Mouse (Mus musculus) kidney, adult 9 months (tissue): Measurements from ENCODE around the gene Ephb2.

Experiments
- DNase-seq: peaks from one replicate; pipeline ENCODE4 v3.0.0; 2022

Ephb2 gene

DNA sequence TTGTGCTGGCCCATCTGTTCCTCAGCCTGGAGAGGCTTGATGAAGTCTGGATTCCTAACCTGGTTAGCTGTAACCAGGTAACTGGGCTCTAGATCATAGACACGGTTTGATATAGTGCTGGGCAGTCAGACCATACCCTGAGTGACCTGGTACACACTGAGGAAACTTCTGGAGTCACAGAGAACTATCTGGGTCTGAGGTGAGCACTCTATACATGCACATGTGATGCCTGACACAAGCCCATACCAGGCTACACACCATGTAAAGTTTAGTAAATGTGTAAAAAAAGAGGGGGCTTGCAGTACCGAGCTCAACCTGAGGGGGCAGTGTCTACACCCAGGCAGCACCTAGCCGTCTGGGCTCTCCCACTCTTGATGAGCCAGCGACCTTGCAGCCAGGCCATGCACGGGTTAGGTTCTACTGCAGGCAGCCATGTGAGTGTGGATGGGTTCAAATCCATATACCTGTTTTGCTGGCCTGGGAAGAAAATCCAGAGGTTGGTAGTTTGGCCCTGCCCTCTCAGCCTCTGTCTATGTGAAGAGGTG, 139.3 kb downstream of the Ephb2 start:
- DNase-seq = peak; percentile 58

DNA sequence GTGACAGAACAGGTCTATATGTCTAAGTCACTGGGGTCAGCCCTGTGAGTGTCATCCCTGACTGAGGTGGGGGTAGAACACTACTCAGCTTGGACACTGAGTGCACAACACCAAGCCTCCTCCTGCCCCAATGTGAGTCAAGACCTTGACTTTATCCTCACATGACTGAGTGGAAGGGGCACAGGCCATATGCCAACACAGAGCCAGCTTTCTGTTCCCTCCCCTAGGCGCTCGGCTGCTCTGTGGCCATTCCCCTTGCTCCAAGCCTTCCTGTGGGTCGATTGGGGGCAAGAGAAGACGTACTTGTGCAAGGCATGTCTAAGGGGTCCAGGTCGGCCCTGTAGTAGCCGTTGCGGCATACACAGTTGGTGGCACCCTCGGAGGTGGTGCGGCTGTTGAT, 140.1 kb downstream of the Ephb2 start:
- no peak for DNase-seq

DNA sequence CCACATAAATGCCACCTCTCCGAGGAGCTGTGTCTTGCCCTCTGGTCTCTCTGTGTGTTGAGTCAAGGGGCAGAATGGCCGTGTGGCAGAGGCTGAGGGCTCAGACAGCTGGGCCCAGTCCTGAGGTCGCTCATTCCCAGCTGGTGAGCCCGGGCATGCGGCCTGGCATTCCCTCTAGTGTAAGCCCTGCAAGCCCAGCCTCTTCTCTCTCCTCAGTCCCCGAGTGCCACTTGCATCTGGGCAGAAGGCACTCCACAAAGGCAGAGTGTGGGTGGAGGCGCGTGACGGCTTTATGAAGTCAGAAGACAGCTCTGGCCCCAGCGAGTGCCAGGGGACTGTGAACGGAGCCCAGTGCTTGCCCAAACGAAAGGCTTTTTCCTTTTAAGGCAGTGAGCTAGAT, 145.8 kb downstream of the Ephb2 start:
- DNase-seq = no peak

DNA sequence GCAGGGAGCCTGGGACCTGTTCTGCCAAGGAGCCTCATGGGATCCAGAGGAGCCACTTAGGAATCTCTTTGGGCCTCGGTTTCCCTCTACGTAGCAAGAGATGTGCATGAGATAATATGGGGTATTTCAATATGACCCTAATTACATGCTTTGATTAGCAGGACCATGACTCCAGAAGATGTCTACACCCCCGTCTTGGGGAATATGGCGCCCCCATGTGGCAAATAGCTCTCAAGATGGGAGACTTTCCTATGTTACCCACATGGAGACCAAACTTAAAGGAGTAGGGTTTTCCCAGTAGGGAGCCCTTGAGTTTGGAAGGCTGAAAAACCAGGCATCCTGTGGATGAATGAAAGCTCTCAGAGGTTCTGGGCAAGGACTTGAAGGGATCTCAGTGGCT, 147.7 kb downstream of the Ephb2 start:
- no peak for DNase-seq

DNA sequence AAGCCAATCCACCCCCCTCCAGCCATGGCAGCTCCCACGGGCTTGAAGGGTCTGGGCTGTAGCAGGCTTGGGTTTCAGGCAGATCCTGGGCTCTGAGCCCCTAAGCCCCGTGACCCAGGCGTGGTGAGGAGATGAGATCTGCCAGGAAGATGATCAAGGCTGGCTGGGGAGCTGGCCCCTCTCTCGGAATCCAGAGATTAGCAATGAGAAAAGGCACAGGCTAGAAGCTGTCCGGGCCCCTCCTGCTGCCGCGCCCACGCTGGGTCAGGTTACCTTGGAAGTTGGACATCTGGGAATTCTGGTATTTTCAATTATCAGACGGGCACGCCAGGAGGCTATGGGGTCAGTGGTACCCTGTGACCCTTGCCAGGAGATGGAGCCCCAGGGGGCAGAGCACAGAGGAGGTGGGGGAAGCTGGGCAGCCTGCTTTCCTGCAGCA, 150.3 kb downstream of the Ephb2 start:
- no peak for DNase-seq

DNA sequence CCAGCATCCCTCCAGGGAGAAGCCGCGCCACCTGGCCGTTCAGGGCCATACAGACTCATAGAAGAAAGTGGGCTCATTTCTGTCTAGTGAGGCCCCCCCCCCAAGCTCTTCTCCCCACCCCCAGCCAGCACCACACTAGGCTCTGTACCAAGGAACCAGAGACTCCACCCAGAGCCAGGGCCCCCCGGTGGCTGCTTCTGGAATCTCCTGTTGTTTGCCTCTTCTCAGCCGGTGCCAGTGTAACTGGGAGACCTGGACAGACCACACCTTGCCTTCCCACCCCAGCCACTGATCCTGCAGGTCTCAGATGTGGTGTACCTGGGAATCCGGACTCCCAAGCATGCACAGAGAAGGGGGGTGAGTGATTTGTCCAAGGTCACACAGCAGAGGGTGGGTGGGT, 151.3 kb downstream of the Ephb2 start:
- DNase-seq = no peak

DNA sequence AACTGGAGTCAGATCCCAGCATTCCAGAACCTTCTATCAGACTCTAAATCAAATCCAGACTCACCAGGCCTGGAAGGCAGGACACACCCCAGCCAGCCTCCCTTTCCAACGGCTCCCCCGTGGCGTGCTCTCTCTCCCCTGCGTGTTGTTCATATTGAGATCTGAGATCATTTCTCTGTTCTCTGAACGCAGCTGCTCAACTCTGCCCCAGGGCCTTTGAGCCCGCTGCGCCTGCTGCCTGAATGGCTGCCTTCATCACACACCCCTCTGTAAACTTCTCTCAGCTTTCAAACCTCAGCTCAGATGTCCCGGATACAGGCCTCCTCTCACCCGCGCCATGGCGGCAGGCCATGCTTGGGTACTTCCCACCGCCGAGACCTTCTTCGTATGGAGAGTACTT, 155.1 kb downstream of the Ephb2 start:
- no peak for DNase-seq

DNA sequence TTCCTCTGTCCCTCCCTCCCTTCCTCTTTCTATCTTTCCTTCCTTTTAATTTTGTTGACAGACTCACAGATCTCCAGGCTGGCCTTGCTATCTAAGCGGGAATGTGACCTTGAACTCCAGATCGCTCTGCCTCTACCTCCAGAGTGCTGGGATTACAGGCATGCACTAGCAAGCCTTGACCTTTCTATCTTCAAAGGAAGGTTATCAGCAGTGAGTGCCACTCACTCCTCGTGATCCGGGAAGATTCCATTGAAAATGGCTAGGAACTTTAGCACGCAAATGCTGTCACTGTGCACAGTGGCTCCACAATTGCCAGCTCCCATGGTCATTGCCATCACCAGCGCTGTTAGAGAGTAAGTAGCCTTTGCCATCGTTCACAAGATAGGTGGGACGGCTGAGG, 156.6 kb downstream of the Ephb2 start:
- no peak for DNase-seq

DNA sequence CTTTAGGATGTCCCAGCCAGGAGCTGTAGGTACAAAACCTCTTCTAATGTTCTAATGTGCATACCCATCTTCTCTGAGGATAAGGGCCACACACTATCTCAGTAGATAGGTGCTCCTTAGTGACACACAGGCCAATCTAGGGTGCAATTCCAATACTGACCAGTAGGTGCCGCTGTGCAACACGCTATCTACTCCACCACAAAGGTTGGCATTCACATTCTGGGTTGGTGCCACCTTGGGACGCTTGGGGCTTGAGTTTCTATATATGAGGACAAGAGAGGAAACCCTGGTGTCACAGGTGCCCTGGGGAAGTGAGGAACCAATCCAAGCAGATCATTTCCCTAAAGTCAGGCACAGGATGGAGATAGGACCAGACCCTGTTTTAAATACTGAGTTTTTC, 157.3 kb downstream of the Ephb2 start:
- DNase-seq = peak; percentile 90

DNA sequence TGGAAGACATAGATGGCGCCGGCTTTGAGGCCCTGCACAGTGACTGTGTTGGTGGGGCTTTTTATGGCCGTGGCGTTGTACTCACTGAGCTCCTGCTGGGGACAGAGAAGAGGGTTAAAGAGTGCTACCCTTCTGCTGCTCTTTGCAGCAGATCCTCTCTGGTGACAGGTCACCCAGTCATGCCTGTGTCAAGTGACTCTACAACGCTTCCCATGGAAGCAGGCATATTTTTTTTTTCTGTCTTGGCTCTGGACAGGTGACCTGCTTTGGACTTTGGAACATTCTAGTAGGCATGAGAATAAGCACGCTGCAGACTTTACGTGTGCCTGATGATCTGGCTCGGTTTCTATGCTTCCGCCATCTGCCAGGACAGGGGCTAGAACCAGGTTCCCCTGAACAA, 160.3 kb downstream of the Ephb2 start:
- DNase-seq = no peak

DNA sequence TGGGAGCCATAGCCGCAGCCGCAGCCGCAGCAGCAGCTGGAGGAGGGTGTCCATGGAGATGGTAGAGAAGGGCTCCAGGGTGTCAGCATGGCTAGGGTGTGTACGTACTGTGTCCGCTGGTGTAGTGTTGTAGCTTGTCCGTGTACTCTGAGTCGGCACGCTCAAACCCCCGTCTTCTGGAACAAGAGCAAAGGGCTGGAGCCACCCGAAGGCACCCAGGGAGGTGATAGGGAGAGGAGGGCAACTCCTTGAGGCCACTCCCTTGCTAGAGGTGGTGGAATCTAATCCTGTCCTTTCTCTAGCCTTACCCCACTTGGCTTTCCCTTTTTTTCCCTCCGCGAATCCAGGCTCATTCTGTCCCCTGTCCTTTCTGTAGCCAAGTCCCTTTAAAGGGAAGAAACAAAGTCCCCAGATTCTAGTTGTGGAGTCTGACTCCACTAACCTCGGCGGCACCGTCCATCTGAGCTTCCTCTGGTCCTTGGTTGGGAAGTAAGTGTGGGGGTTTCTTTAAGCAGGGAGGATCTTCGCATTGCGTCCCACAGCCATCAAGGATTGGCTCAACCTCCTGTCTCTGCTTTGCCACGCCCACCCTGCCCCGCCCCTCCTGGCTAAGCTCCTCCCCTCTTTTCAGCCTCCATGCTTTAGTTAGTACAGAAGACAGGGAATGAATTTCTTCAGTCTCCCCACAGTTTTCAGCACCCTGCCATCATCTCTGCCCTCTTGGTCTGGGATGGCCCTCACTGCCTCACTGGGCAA, 163.3 kb downstream of the Ephb2 start:
- DNase-seq = no peak

DNA sequence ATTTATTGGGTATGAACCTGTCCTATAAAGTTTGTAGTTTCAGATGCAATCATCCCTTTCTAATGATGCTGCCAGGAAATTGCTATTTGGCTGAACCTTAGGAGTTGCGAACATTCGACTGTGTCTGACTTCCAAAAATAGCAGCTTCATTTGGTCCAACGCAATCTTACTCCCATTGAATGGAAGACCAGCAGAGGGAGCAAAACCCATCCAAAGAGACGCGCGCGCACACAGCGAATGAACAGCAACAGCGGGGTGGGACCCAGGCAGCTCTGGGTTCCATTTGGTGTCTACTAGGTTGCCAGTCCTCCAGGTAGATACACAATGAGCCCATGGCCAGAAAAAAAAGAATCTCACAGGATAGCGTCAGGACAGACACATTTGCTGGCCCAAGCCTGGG, 168.0 kb downstream of the Ephb2 start:
- no peak for DNase-seq

DNA sequence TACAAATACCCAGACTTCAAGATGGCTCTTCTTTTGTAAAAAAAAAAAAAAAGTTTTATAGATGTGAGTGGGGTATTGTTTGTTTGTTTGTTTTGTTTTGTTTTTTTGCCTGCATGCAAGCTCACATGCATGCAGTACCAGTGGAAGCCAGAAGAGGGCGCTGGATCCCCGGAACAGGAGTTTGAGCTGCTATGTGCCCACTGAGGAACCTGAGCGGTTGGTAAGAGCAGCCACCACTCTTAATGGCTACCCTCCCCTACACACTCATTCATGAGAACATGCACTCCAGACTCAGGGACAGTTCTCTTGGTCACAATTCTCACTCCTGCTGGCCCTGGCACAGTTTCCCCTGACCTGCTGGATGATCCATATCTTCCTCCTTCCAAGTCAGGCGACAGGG, 169.8 kb downstream of the Ephb2 start:
- DNase-seq = no peak

DNA sequence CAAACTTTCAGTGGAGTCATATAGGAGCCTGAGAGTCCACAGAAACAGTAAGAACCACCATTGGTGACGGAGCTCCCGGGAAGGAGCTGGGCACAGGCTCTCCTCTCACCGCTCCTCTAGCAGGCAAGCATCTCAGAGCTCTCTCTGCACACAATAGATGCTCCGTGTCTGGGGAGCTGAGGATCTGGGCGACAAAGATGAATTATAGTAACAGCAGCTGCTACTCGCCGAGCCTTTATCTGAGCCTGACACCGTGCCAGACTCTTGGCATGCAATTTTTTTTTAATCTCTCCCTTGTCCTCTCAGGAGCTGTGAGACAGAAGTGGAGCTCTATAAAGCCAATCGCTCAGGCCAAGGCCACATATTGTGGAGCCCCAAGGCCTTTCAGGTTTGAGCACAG, 170.7 kb downstream of the Ephb2 start:
- no peak for DNase-seq

DNA sequence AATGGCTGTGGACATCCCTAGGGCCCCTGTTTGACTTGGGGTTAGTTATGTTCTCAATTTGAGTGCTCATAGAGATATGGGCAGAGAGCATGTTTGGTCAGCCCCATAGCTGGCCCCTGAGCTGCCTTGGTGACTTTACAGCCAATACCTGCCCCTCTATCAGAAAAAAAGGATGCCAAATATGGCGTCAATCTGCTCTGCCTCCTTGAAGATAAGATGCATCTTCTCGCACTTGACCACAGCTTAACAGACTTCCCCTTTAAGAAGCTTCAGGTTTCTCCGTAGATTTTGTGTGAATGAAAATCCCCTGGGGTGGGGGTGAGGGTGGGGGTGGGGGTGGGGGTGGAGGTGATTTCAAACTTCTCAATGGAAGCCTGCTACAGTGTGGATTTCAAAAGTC, 177.9 kb downstream of the Ephb2 start:
- DNase-seq = no peak

DNA sequence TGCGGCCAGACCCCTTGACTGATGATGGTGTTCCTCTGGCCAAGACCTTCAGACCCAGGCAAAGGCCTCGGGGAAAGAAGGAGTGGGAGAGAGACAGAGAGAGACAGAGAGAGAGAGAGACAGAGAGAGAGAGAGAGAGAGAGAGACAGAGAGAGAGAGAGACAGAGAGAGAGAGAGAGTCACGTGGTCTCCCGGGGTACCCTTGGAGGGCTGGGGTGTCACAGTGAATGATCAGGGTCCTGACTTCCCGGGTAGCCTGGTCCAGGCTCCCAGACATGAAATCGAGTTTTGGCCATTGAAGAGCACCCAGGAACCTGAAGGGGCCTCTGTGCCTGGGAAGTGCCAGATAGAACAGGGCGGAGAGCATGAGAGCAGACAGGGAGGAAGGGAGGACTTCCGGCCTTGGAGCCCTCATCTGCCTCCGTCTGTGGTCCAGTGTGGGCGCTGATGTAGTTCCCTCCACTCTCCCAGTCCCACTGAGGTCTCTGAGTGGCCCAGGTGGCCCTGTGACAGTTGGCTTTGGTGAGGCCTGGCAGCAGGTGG, 182.0 kb downstream of the Ephb2 start:
- no peak for DNase-seq

DNA sequence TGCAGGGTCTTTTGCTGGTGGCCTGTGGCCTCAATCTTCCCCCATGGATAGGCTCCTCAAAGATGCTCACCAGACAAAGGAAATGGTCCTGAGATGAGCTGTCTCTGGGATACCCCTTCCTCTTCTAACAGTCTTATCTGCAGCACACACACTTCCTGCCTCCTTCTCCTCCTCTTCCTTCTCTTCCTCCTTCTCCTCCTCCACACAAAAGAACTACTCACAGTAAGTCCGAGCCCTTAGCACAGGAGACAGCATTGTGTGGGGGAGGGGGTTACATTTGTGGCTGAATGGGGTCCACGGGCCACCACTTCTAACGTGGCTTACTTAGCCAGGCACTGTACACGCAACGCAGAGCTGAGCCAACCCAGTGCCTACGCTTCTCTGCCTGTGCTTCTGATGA, 182.8 kb downstream of the Ephb2 start:
- no peak for DNase-seq

DNA sequence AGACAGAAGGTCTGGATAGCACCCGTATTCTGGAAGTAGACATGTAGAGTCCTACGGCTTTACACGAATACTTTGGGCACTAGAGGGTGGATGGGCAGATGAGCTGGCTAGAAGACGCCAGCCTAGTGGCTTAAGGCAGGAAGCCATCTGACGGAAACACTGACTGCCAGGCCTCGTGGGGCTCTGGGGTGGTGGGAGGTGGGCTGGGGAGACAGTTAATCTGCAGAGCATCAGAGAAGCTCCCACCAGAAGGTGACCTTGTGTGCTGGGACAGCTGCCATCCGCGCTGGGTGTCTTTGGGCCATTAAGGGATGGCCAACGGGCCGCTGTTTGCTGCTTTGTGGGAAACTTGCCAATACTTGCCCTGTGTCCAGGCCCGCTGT, 183.3 kb downstream of the Ephb2 start:
- no peak for DNase-seq

DNA sequence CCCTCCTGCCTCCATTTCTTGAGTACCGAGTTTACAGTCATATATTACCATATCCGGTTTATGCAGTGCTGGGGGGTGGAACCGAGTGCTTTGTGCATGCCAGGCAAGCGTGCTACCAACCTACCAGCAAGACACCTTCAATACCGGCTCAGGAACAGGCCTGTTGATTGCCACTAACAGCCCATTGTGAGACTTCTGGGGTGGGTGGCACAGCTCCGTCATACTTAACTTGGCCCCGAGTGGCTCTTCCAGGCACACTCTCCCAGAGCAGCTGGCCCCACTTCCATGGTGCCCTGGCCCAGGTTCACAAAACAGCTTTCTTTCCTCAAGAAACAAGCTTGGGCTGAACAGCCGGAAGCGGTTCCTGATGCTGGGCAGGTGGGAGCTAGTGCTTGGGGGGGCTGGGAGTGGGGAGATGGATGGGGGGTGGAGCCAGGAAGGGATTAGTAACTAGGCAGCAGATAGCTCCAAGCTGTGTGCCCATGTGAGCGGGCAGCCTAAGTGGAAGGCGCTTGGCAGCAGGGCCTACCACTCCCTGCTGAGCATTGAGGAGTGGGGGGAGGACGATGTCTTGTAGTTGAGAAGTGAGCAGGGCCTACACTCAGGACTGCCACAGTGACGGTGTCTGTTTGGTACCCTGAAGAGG, 183.8 kb downstream of the Ephb2 start:
- no peak for DNase-seq

DNA sequence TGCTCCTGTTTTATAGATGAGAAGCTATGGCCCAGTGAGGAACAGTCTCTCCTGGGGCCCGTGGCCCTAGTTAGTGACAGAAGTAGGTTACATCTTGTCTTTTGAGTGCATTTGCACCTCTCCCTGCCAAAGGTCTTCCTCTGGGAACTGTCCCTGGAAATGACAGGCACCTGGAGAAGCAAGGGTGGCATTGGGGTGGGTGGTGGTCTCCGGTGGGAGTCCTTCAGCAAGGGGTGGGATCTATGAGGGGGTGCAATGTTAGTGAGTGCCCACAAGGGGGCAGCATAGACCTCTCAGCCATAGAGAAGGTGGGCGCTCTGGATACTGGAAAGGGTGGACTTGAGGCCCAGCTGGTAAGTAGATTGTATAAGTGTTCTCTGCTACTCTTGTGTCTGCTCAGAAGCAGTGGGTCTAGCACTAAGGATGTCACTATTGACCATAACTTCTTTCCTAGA, 184.4 kb downstream of the Ephb2 start:
- DNase-seq = peak; percentile 17

DNA sequence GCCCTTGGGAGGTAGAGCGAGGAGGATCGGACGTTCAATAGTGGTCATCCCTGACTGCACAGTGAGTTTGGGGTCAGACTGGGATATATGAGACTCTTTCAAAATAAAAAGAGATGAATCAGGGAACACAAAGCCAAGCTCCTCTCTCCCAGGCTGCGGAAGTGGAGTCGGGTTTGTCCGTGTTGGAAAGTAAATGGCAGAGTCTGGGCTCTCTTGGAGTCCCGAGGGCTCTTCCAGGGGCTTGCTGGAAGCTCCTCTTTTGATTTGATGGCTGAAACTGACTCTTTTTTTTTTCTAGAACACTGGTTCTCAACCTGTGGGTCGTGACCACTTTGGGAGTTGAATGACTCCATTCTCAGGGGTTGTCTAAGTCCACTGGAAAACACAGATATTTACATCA, 185.5 kb downstream of the Ephb2 start:
- DNase-seq = no peak

DNA sequence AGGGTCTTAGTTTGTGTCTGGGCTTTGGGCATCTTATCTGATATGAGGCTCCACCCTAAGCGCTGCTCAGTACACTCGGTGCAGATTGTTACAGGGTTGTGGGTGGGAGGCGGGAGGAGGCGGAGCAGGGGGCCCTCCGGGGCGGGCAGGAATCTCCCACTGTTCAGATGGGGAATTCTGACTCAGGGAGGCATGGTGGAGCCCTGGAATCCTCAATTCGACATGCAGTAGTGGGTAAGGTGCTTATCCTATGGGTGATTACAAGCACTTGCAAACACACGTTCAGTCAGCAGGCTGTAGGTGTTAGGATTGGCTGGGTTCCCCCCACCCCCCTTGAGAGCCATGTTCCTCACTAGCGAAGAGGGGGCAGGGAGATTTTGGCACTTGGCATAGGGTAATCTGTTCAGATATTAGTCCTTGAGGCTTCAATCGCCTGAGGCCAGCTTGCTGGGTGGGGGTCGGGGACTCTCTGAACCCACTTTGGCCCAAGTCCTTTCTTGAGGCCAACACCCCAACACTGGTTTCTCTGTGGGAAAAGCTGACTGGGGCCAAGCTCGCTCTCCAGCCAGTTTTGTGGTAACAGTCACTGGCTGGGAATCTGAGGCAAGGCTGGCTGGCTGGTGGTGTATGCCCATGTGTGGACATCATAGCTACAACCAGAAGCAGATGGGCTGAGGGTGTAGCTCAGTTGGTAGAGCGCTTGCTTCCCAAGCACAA, 186.2 kb downstream of the Ephb2 start:
- no peak for DNase-seq

DNA sequence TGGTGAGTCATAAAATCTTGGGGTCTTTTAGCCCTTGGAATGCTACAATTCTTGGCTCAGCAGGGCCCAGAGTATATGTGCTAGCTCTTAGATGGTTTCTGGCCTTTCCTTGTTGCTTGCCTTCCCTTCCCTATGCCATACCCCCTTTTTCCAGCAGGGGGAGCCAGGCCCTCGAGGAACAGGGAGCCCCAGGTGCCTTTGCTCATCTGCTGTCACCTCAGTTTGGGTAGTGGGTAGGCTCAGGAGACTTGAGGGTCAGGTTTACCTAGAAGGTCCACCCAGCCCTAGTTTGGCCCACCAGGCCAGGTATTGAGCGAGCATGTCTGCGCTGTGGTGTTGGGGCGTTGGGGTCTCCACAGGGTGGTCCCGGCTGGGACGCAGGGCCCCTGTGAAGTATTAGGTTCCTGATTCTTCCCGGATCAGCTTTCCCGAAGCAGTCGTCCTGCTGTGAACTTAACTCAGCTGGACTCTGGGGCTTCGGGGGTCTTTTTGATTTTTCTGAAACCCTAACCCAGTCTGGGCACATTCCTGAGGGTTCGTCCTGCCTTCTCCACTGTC, 186.8 kb downstream of the Ephb2 start:
- DNase-seq = peak; percentile 78
